Mouse (Mus musculus) olfactory bulb, adult 2 months (tissue): ENCODE measurements around the gene Rnf166. TPM values are rescaled to one million over a fixed set of nuclear protein-coding genes. Genes with fewer than 3 reads are reported as not detected.

Experiments used
- H3K27ac ChIP-seq: fragments of 200-500 bp; 2 replicates; pipeline ENCODE4 v1.5.1; 2012; ENCODE audit warnings: low read depth, low read length; ENCODE audit not compliant: insufficient read depth
- H3K4me1 ChIP-seq: fragments of 200-500 bp; 2 replicates; pipeline ENCODE4 v1.6.1; 2012; ENCODE audit warnings: low read length; ENCODE audit not compliant: control insufficient read depth, insufficient read depth
- H3K4me3 ChIP-seq: fragments of 200-500 bp; 2 replicates; pipeline ENCODE4 v1.5.1; 2012; ENCODE audit warnings: mild to moderate bottlenecking, low read depth, low read length, moderate library complexity; ENCODE audit not compliant: insufficient read depth
- CTCF ChIP-seq: fragments of 200-500 bp; IDR thresholded peaks from 2 replicates; pipeline ENCODE4 v1.5.1; 2012; ENCODE audit warnings: low read depth, mild to moderate bottlenecking, low read length, moderate library complexity; ENCODE audit not compliant: insufficient read depth
- POLR2A ChIP-seq: fragments of 200-500 bp; IDR thresholded peaks from 2 replicates; pipeline ENCODE4 v1.6.1; 2012; ENCODE audit warnings: mild to moderate bottlenecking, low read depth, low read length, moderate library complexity; ENCODE audit not compliant: insufficient read depth
- WGBS: fragments of 180-500 bp; shearing (Covaris S2); methylation state at CpG from one replicate; pipeline ENCODE4 v1.1.7; 2018; 5-methylcytosine and 5-hydroxymethylcytosine counted together
- polyA plus RNA-seq: library from polyadenylated mRNA; stranded (reverse); fragments of >200 nt; gene quantifications from 2 replicates; pipeline ENCODE4 v1.2.4, GENCODE M21; 2012; ENCODE audit warnings: low replicate concordance; ENCODE audit not compliant: missing spikeins, insufficient read depth, insufficient read length

Gene Rnf166
- polyA plus RNA-seq, 1 experiment: not detected

- Histone ChIP-seq H3K4me1 (peaks cover 24% of the 10 kb centered on the region), H3K27ac (no peak overlapping the region; the same call in 1 of the 2 replicates), H3K4me3 (no peak overlapping the region)
- TF ChIP-seq POLR2A: no peak
- TF ChIP-seq CTCF: no peak
- 85% methylated on average over 8 of the region's 8 CpGs for WGBS
Observed at GRCm38 (mm10) chr8:122473911-122474421, 1.9 kb downstream of the Rnf166 start.

GRCm38 (mm10) chr8:122470691-122471090 is 5.2 kb downstream of the Rnf166 start:
- no peak overlapping the region for H3K4me3 ChIP-seq
- TF ChIP-seq POLR2A (no peak), CTCF (no peak)
- no peak overlapping the region for H3K27ac ChIP-seq
- WGBS: 78% methylated on average over 5 of the region's 5 CpGs
- H3K4me1 ChIP-seq: peaks cover 18% of the 10 kb centered on the region

GRCm38 (mm10) chr8:122469965-122470364 is 5.9 kb downstream of the Rnf166 start:
- Histone ChIP-seq H3K27ac (no peak overlapping the region), H3K4me1 (peaks cover 16% of the 10 kb centered on the region), H3K4me3 (no peak overlapping the region; the same call in 1 of the 2 replicates)
- TF ChIP-seq CTCF (no peak), POLR2A (no peak)
- 90% methylated on average over 10 of the region's 10 CpGs for WGBS

- TF ChIP-seq POLR2A (no peak), CTCF (no peak)
- Histone ChIP-seq H3K4me1 (peaks cover 12% of the 10 kb centered on the region), H3K4me3 (no peak overlapping the region), H3K27ac (no peak overlapping the region)
- 87% methylated on average over 6 of the region's 6 CpGs for WGBS
Observed at GRCm38 (mm10) chr8:122469407-122469806, 6.5 kb downstream of the Rnf166 start.

GRCm38 (mm10) chr8:122467816-122468215 is 8.0 kb downstream of the Rnf166 start:
- TF ChIP-seq CTCF: no peak
- no peak for TF ChIP-seq POLR2A
- 86% methylated on average over 13 of the region's 13 CpGs for WGBS
- Histone ChIP-seq H3K4me1 (peaks cover 9% of the 10 kb centered on the region), H3K27ac (no peak overlapping the region), H3K4me3 (no peak overlapping the region)

GRCm38 (mm10) chr8:122464985-122465384 is 10.9 kb downstream of the Rnf166 start:
- WGBS: 74% methylated on average over 7 of the region's 7 CpGs
- Histone ChIP-seq H3K27ac (no peak overlapping the region), H3K4me1 (peaks cover 35% of the 10 kb centered on the region), H3K4me3 (no peak overlapping the region)
- TF ChIP-seq POLR2A (no peak), CTCF (no peak)

GRCm38 (mm10) chr8:122463651-122464640 is 11.9 kb downstream of the Rnf166 start:
- TF ChIP-seq POLR2A (no peak), CTCF (no peak)
- WGBS: 63% methylated on average over 12 of the region's 12 CpGs
- no peak overlapping the region for H3K27ac ChIP-seq

GRCm38 (mm10) chr8:122462510-122462909 is 13.4 kb downstream of the Rnf166 start:
- Histone ChIP-seq H3K27ac (peak overlapping the region; percentile 27), H3K4me1 (peaks cover 49% of the 10 kb centered on the region), H3K4me3 (no peak overlapping the region)
- TF ChIP-seq POLR2A: no peak
- TF ChIP-seq CTCF: no peak
- WGBS: 76% methylated on average over 8 of the region's 8 CpGs

More at GRCm38 (mm10) chr8:122463651-122464640, 11.9 kb downstream of the Rnf166 start:
- H3K4me1 ChIP-seq: peaks cover 41% of the 10 kb centered on the region
- no peak overlapping the region for H3K4me3 ChIP-seq
